Mouse (Mus musculus): Measurements from ENCODE around the gene BC005537.

DNA sequence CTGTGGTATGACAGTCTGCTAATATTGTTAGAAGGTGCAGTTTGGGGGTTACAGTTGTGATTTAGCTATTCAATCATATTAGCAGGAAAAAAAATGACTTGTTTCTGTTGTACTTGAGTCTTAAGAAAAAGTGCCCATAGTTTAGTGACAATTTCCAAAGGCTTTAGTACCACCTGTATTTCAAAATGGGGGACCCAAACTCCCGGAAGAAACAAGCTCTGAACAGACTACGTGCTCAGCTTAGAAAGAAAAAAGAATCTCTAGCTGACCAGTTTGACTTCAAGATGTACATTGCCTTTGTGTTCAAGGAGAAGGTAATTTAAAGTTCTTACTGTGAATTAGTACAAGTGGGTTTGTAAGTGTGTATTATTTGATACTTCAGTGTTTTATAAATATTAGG, 1.7 kb downstream of the BC005537 start:
- TF ChIP-seq POLR2A (IDR thresholded peaks at IDR 0.05; ENCODE audit: low read depth, low read length): no peak
- TF ChIP-seq CTCF (IDR thresholded peaks at IDR 0.05; ENCODE audit: extremely low read depth, insufficient read length, insufficient replicate concordance, low read depth, low read length): no peak
